Mouse (Mus musculus) midbrain, postnatal 0 days (tissue): ENCODE results near the gene Ubqln4. TPM values are rescaled to one million over a fixed set of nuclear protein-coding genes. Genes with fewer than 3 reads are reported as not detected.
A peak's percentile ranks its signal among the peaks of the same experiment; 100 is the strongest.

ENCODE experiments used
- ATAC-seq: fragments of 200-750 bp; cut with Nextera tagmentation; 2 replicates; pipeline ENCODE4 v1.8.0; 2017; ENCODE audit warnings: moderate number of reproducible peaks, mild to moderate bottlenecking, moderate TSS enrichment, moderate library complexity; ENCODE audit not compliant: low FRiP score
- DNase-seq: peaks from one replicate; pipeline ENCODE4 v3.0.0-alpha.2; 2015; ENCODE audit warnings: low spot score
- H3K27ac ChIP-seq: fragments of 300-500 bp; sonication (generic); 2 replicates; pipeline ENCODE4 v1.5.1; 2014; ENCODE audit warnings: low read depth, mild to moderate bottlenecking, low read length, mixed read lengths
- H3K27me3 ChIP-seq: fragments of 300-500 bp; sonication (generic); 2 replicates; pipeline ENCODE4 v1.6.1; 2014; ENCODE audit warnings: low read length, control low read depth, mixed read lengths; ENCODE audit not compliant: insufficient read depth
- H3K36me3 ChIP-seq: fragments of 300-500 bp; sonication (generic); 2 replicates; pipeline ENCODE4 v1.6.1; 2014; ENCODE audit warnings: low read length, control low read depth, mixed read lengths; ENCODE audit not compliant: insufficient read depth
- H3K4me1 ChIP-seq: fragments of 300-500 bp; sonication (generic); 2 replicates; pipeline ENCODE4 v1.6.1; 2014; ENCODE audit warnings: mild to moderate bottlenecking, control low read depth, antibody characterized with exemption, low read length, mixed read lengths; ENCODE audit not compliant: insufficient read depth
- H3K4me2 ChIP-seq: fragments of 300-500 bp; sonication (generic); 2 replicates; pipeline ENCODE4 v1.6.1; 2014; ENCODE audit warnings: low read depth, mild to moderate bottlenecking, low read length, mixed read lengths; ENCODE audit not compliant: poor library complexity, severe bottlenecking
- H3K4me3 ChIP-seq: fragments of 300-500 bp; sonication (generic); 2 replicates; pipeline ENCODE4 v1.5.1; 2014; ENCODE audit warnings: low read depth, mild to moderate bottlenecking, low read length, moderate library complexity
- H3K9ac ChIP-seq: fragments of 300-500 bp; sonication (generic); replicated peaks from 2 replicates; pipeline ENCODE4 v1.6.1; 2014; ENCODE audit warnings: mild to moderate bottlenecking, low read length, moderate library complexity, mixed read lengths; ENCODE audit not compliant: poor library complexity, severe bottlenecking
- H3K9me3 ChIP-seq: fragments of 300-500 bp; sonication (generic); 2 replicates; pipeline ENCODE4 v1.6.1; 2016; ENCODE audit warnings: low read length, control low read depth
- CTCF ChIP-seq: IDR thresholded peaks from 2 replicates; pipeline ENCODE4 v1.5.1; 2016; ENCODE audit warnings: antibody characterized with exemption, mild to moderate bottlenecking
- WGBS: fragments of 180-500 bp; shearing (Covaris S2); extraction: QIAGEN DNeasy Blood & Tissue Kit; methylation state at CpG from one replicate; pipeline ENCODE4 v1.1.7; 2014; 5-methylcytosine and 5-hydroxymethylcytosine counted together
- polyA plus RNA-seq: library from polyadenylated mRNA; unstranded; fragments of >200 nt; fragmentation: Nextera tagmentation; extraction: Ambion mirVana; gene quantifications from 2 replicates; pipeline ENCODE4 v1.2.1, GENCODE M21; 2015
- total RNA-seq: library from RNA; depleted of rRNA; stranded (reverse); fragments of >200 nt; gene quantifications from 2 replicates; pipeline ENCODE4 v1.2.3, GENCODE M21; 2014

Gene Ubqln4
- total and polyA plus RNA-seq, 2 experiments from 2014 or later: 30.4 to 120 TPM

DNA sequence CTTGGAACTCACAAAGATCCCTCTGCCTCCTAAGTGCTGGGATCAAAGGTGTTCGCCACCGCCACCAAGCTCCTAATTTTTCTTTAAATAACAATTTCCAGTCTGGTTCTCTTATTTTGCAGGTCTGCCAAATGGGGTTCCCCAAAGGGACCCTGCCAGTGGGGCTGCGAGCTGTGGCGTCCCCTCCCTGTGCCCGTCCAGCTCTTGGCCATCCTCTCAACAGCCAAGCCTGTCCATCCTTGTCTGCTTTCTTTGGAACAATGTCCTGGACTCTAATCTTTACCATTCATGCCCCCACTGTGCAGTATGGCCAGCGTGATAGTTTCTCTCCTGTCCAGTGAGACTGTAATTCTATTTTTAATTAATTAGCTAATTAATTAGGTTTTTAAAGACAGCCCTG lies 32.4 kb upstream of the Ubqln4 start:
- Histone ChIP-seq H3K4me1 (no peaks in the 10 kb centered on the region), H3K4me2 (no peak overlapping the region), H3K27ac (no peak overlapping the region), H3K9ac (no peak overlapping the region), H3K4me3 (no peak overlapping the region), H3K9me3 (no peaks in the 10 kb centered on the region), H3K27me3 (no peaks in the 10 kb centered on the region), H3K36me3 (peaks cover 6% of the 10 kb centered on the region)
- ATAC-seq (no peak), DNase-seq (no peak)
- 93% methylated on average over 6 of the region's 6 CpGs for WGBS
- TF ChIP-seq CTCF: no peak

DNA sequence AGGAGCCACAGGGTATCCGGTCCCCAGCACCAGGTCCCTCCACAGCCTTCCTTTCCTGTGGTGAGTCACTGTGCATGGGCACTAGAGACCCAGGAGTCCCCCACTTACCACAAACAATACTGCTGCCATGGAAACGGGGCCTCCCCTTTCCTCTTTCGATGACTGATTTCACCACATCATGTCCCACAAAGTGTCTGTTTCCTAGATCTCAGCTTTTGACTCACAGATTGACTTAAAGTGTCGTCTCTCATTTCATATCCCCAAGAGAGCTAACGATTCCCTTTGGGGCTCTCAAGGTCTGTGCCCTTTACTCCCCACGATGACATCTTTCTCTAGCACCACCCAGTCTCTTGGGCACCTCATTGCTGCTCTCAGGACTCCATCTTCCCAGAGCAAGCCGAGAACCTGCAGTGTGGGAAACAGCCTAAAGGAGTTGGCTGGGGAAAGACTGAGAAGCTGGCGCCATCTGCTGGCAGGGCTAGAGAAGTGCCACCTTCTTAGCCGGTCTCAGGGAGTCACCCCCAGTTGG lies 31.7 kb upstream of the Ubqln4 start:
- 33% methylated on average over 9 of the region's 9 CpGs for WGBS
- H3K27me3 ChIP-seq: no peaks in the 10 kb centered on the region
- H3K27ac ChIP-seq: no peak overlapping the region
- H3K9me3 ChIP-seq: no peaks in the 10 kb centered on the region
- no peak overlapping the region for H3K9ac ChIP-seq
- ATAC-seq (no peak), DNase-seq (peak; percentile 57)
- no peak overlapping the region for H3K4me2 ChIP-seq
- H3K4me3 ChIP-seq: no peak overlapping the region
- H3K36me3 ChIP-seq: peaks cover 6% of the 10 kb centered on the region
- H3K4me1 ChIP-seq: no peaks in the 10 kb centered on the region
- peak; percentile 87 for TF ChIP-seq CTCF

DNA sequence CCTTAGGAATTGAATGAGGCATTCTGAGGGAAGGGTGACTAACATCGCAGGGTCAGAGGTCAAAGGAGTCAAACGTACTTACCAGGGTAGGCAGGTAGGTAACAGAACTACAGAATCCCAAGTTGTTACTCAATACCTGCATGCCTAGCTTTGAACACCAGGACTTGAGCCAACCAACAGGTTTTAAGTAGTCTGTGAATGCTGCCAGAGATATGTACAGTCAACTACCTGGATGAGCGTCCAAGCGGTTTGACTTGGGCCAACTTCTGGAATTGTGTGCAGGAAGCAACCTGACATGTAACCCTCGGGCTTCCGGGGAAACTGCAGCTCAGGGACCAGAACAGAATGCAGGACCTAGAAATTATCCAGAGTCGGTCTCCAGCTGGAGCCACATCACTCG lies 30.5 kb upstream of the Ubqln4 start:
- no peaks in the 10 kb centered on the region for H3K9me3 ChIP-seq
- H3K4me2 ChIP-seq: no peak overlapping the region
- H3K9ac ChIP-seq: no peak overlapping the region
- H3K27me3 ChIP-seq: no peaks in the 10 kb centered on the region
- peaks cover 6% of the 10 kb centered on the region for H3K36me3 ChIP-seq
- DNase-seq: no peak
- H3K4me3 ChIP-seq: no peak overlapping the region
- no peak overlapping the region for H3K27ac ChIP-seq
- no peak for ATAC-seq
- peaks cover 7% of the 10 kb centered on the region for H3K4me1 ChIP-seq
- no peak for TF ChIP-seq CTCF
- 89% methylated on average over 8 of the region's 8 CpGs for WGBS

DNA sequence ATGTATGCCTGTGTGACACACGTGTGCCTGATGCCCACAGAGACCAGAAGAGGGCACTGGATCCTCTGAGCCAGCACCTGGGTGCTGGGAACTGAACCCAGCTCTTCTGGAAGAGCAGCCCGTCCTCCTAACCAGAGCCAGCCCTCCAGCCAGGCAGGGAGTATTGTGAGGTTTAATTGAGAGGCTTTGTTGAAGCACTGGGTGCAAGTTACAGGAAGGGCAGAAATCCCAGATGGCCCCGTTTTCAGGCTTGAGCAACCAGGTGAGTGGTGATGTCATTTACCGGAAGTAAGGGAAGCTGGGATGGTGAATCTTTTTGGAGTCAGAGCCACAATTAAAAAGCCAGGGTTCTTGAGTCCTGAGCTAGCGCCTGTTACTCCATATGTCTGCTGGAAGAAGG lies 28.5 kb upstream of the Ubqln4 start:
- peaks cover 6% of the 10 kb centered on the region for H3K36me3 ChIP-seq
- DNase-seq: no peak
- no peak for ATAC-seq
- H3K4me2 ChIP-seq: no peak overlapping the region
- no peak overlapping the region for H3K4me3 ChIP-seq
- peaks cover 13% of the 10 kb centered on the region for H3K4me1 ChIP-seq
- H3K27ac ChIP-seq: no peak overlapping the region
- H3K9ac ChIP-seq: no peak overlapping the region
- 86% methylated on average over 5 of the region's 5 CpGs for WGBS
- TF ChIP-seq CTCF: peak; percentile 12; the same call in 1 of the 2 replicates
- H3K27me3 ChIP-seq: no peaks in the 10 kb centered on the region
- no peaks in the 10 kb centered on the region for H3K9me3 ChIP-seq

- H3K4me1 ChIP-seq: peaks cover 19% of the 10 kb centered on the region
- H3K9ac ChIP-seq: no peak overlapping the region
- H3K4me2 ChIP-seq: peak overlapping the region; percentile 22; the same call in 1 of the 2 replicates
- peak; percentile 83 for ATAC-seq
- TF ChIP-seq CTCF: peak; percentile 99
- H3K36me3 ChIP-seq: peaks cover 6% of the 10 kb centered on the region
- DNase-seq: peak; percentile 93
- peak overlapping the region; percentile 8; the same call in 1 of the 2 replicates for H3K4me3 ChIP-seq
- H3K27ac ChIP-seq: peak overlapping the region; percentile 12; the same call in 1 of the 2 replicates
- no peaks in the 10 kb centered on the region for H3K27me3 ChIP-seq
- no peaks in the 10 kb centered on the region for H3K9me3 ChIP-seq
- WGBS: 32% methylated on average over 17 of the region's 17 CpGs
These were observed 27.1 kb upstream of the Ubqln4 start for GRCm38 (mm10) chr3:88526157-88527131.

DNA sequence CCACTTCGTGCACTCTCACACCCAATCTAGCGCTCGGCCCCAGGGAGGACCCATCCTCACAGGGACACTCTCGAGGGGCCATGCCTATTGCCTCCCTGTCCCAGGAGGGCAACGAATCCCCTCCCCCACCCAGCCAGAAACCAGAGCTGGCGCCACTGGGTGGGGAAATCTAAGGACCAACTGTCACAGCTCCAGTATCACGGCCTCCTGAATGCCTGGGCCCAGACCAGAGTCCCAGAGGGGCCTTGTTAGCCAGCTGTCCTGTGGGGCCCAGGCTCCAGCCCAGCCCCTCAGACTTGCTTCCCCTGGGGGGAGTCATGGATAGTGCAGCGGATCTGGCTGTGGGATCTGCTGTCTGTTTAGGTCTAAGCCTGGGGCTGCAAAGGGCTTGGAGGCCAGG lies 26.0 kb upstream of the Ubqln4 start:
- H3K9ac ChIP-seq: peak overlapping the region; percentile 33
- H3K4me2 ChIP-seq: peak overlapping the region; percentile 12; the same call in 1 of the 2 replicates
- no peak for DNase-seq
- TF ChIP-seq CTCF: no peak
- no peaks in the 10 kb centered on the region for H3K27me3 ChIP-seq
- no peak overlapping the region for H3K27ac ChIP-seq
- peaks cover 6% of the 10 kb centered on the region for H3K36me3 ChIP-seq
- no peak for ATAC-seq
- H3K4me1 ChIP-seq: peaks cover 19% of the 10 kb centered on the region
- 21% methylated on average over 8 of the region's 8 CpGs for WGBS
- no peaks in the 10 kb centered on the region for H3K9me3 ChIP-seq
- no peak overlapping the region for H3K4me3 ChIP-seq
